Mouse (Mus musculus): ENCODE data around the gene 1700016K19Rik.

DNA sequence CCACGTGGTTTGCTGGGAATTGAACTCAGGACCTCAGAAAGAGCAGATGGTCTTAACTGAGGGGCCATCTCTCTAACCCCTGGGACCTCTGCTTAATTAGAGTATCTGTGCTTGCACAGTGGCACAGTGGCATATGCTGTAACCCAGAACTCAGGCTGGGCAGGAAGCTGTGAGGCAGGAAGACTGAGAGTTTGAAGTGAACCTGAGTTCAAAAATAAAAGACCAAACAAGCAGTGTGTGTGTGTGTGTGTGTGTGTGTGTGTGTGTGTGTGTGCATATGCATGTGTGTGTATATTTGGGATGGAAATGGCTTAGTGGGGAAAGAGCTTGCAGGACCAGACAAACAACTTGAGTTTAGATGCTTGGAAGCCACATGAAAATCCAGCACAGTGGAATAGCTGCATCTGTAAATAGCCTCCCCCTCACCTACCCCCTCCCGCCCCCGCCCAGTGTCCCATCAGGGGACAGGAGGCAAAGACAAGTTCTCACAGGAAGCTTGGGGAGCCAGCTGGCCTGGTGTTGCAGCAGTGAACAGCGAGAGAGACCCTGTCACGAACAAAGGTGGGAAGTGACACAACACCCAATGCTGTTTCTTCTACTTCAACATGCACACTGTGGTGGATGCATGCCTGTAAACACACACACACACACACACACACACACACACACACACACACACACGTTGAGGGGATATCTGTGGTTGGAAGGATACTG lies 38.0 kb downstream of the 1700016K19Rik start:
- TF ChIP-seq CTCF (IDR thresholded peaks at IDR 0.05; ENCODE audit: low read depth, low read length) = no peak
- TF ChIP-seq POLR2A (IDR thresholded peaks at IDR 0.05; ENCODE audit: insufficient read depth, low read length) = no peak

All from ES-Bruce4 (cell line).